Mouse (Mus musculus) cerebellum, postnatal 4 days (tissue): ENCODE results near the gene Slc36a1.

Source experiments
- DNase-seq, 2 experiments: peaks; one replicate each; pipeline ENCODE4 v3.0.0; 2022; ENCODE audit warnings: low spot score in 2 of 2, mixed read lengths in 1 of 2

The Slc36a1 gene

GRCm38 (mm10) chr11:55274756-55275155 lies 70.6 kb downstream of the Slc36a1 start:
- DNase-seq: peak in 1 of 2 experiments; percentile 45
